Comparison of ENCODE assay signal across 7 mouse cellular contexts in the genomic region with DNA sequence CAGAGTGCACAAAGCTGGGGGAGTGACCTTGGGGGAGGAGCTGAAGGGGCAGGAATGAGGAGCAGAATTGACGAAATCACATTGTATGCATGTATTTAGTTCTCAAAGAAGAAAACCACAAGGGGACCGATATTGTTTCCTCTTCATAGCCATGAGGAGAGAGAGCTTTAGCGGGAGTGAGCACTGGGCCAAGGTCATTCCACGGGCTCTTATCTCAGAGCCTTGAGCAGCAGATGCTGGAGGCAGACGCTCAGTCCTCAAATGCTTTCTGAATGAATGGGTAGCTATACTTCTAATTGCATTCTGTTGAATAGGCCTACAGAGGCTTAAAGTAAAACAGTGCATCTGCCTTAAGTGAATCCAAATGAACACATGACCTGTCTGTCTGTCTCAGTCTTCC.
"Had no signal": no experiment of that assay in that cellular context is flagged by ENCODE, and none has a peak within 500 bp of the region (broad histone marks: within the 10 kb centered on the region; RNA-seq: fewer than 3 reads in every experiment).

No protein-coding gene starts in this region.

- DNase-seq: kidney, adult 11 months; kidney, postnatal 10 days; kidney, postnatal 4 days; left cerebral cortex, postnatal 4 days; lung, adult 18-20 months; right cerebral cortex, postnatal 4 days; spleen, adult 18-20 months had no signal
